Mouse (Mus musculus) liver, adult 2 months (tissue): Measurements from ENCODE around the gene Plcb3. TPM values are rescaled to one million over a fixed set of nuclear protein-coding genes. Genes with fewer than 3 reads are reported as not detected.

Experiments
- DNase-seq: peaks from one replicate; pipeline ENCODE4 v3.0.0-alpha.2; 2011; ENCODE audit warnings: low read depth, low spot score; ENCODE audit errors: extremely low read depth
- H3K27ac ChIP-seq: fragments of 200-500 bp; replicated peaks from 2 replicates; pipeline ENCODE4 v1.5.1; 2012; ENCODE audit warnings: low read depth, mild to moderate bottlenecking, control low read depth, inconsistent platforms, low read length; ENCODE audit not compliant: insufficient read depth
- H3K27me3 ChIP-seq: fragments of 200-500 bp; 2 replicates; pipeline ENCODE4 v1.6.1; 2012; ENCODE audit warnings: mild to moderate bottlenecking, moderate library complexity, low read length, inconsistent platforms; ENCODE audit not compliant: control insufficient read depth, insufficient read depth
- H3K36me3 ChIP-seq: fragments of 200-500 bp; 2 replicates; pipeline ENCODE4 v1.6.1; 2012; ENCODE audit warnings: low read length, inconsistent platforms; ENCODE audit not compliant: control insufficient read depth, insufficient read depth
- H3K4me1 ChIP-seq: fragments of 200-500 bp; 2 replicates; pipeline ENCODE4 v1.6.1; 2011; ENCODE audit warnings: low read length; ENCODE audit not compliant: control insufficient read depth, insufficient read depth
- H3K4me3 ChIP-seq: fragments of 200-500 bp; 2 replicates; pipeline ENCODE4 v1.5.1; 2011; ENCODE audit warnings: low read depth, mild to moderate bottlenecking, control low read depth, low read length, moderate library complexity; ENCODE audit not compliant: insufficient read depth
- H3K79me2 ChIP-seq: fragments of 200-500 bp; 2 replicates; pipeline ENCODE4 v1.6.1; 2012; ENCODE audit warnings: inconsistent platforms, mild to moderate bottlenecking, low read length, moderate library complexity; ENCODE audit not compliant: control insufficient read depth, insufficient read depth
- H3K9ac ChIP-seq: fragments of 200-500 bp; 2 replicates; pipeline ENCODE4 v1.6.1; 2012; ENCODE audit warnings: low read depth, mild to moderate bottlenecking, control low read depth, inconsistent platforms, low read length
- CTCF ChIP-seq: fragments of 200-500 bp; IDR thresholded peaks from 2 replicates; pipeline ENCODE4 v1.5.1; 2011; ENCODE audit warnings: low read depth, low read length, control low read depth
- POLR2A ChIP-seq: fragments of 200-500 bp; IDR thresholded peaks from 2 replicates; pipeline ENCODE4 v1.6.1; 2011; ENCODE audit warnings: low read length, control low read depth; ENCODE audit not compliant: insufficient read depth; ENCODE audit errors: extremely low read depth
- WGBS: fragments of 180-500 bp; shearing (Covaris S2); methylation state at CpG from one replicate; pipeline ENCODE4 v1.1.7; 2018; 5-methylcytosine and 5-hydroxymethylcytosine counted together
- polyA plus RNA-seq: library from polyadenylated mRNA; depleted of rRNA; stranded (reverse); fragments of >200 nt; gene quantifications from 2 replicates; pipeline ENCODE4 v1.2.3, GENCODE M21; 2012
- total RNA-seq: library from RNA; depleted of rRNA; stranded (reverse); fragments of >200 nt; gene quantifications from 2 replicates; pipeline ENCODE4 v1.2.3, GENCODE M21; 2014

Plcb3 gene
- total and polyA plus RNA-seq, 2 experiments: 5.9 to 27.6 TPM

- Histone ChIP-seq H3K27me3 (no peaks in the 10 kb centered on the region), H3K36me3 (peaks cover 3% of the 10 kb centered on the region; the same call in 1 of the 2 replicates), H3K4me1 (peaks cover 23% of the 10 kb centered on the region), H3K4me3 (peak within 1 kb of the TSS; percentile 76), H3K79me2 (peaks cover 8% of the 10 kb centered on the region; the same call in 1 of the 2 replicates), H3K27ac (peak within 1 kb of the TSS; percentile 68), H3K9ac (peak within 1 kb of the TSS; percentile 73)
- 2% methylated on average over 75 of the region's 84 CpGs for WGBS
- peak; percentile 58 for DNase-seq
- TF ChIP-seq POLR2A (no peak), CTCF (no peak)
Observed at GRCm38 (mm10) chr19:6974211-6975205, 1.8 kb downstream of the Plcb3 start, which contains the start of gene Ppp1r14b. Gene Ppp1r14b, plus strand, starts transcription at chr19:6974968.

- peaks cover 3% of the 10 kb centered on the region; the same call in 1 of the 2 replicates for H3K36me3 ChIP-seq
Observed at GRCm38 (mm10) chr19:6973581-6974190, 2.6 kb downstream of the Plcb3 start.

DNA sequence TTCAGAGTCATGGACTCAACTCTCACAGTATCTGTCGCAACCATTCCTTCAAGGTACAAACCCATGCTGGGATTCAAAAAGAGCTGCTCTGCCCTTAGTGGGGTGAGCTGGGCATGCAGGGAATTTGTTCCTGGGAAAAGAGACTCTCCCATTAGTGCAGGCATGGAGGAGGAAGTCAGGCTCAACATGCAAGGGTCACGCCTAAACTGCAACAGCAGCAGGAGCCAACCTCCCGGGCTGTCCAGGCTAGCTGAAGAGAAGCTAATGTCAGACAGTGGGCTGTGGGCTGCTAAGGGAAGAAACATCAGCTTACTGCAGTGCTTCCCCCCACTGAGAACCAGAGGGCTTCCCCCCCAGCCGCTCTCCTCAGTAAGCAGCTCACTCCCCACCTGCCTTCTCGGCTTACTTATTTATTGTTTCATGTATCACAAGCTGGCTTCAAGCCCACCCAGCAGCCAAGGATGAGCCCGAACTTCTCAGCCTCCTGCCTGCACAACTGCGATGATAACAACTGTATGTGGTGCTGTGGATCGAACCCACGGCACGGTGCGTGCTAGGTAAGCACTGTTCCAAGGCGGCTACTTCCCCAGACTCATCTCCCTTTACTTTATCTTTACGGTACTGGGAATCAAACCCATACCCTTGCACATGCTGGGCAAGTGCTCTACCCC lies 3.9 kb downstream of the Plcb3 start:
- no peak overlapping the region for H3K9ac ChIP-seq
- DNase-seq: no peak
- H3K79me2 ChIP-seq: peaks cover 8% of the 10 kb centered on the region; the same call in 1 of the 2 replicates
- no peak overlapping the region for H3K4me3 ChIP-seq
- WGBS: 92% methylated on average over 13 of the region's 13 CpGs
- peaks cover 2% of the 10 kb centered on the region; the same call in 1 of the 2 replicates for H3K36me3 ChIP-seq
- H3K27ac ChIP-seq: no peak overlapping the region
- H3K4me1 ChIP-seq: peaks cover 14% of the 10 kb centered on the region
- no peaks in the 10 kb centered on the region for H3K27me3 ChIP-seq
- TF ChIP-seq CTCF (no peak), POLR2A (no peak)

More at GRCm38 (mm10) chr19:6973581-6974190, 2.6 kb downstream of the Plcb3 start:
- H3K4me3 ChIP-seq: no peak overlapping the region
- 47% methylated on average over 12 of the region's 12 CpGs for WGBS
- DNase-seq: no peak
- H3K27me3 ChIP-seq: no peaks in the 10 kb centered on the region
- peaks cover 20% of the 10 kb centered on the region for H3K4me1 ChIP-seq
- H3K79me2 ChIP-seq: peaks cover 12% of the 10 kb centered on the region; the same call in 1 of the 2 replicates
- TF ChIP-seq POLR2A: no peak
- TF ChIP-seq CTCF: no peak
- H3K27ac ChIP-seq: no peak overlapping the region
- H3K9ac ChIP-seq: no peak overlapping the region

DNA sequence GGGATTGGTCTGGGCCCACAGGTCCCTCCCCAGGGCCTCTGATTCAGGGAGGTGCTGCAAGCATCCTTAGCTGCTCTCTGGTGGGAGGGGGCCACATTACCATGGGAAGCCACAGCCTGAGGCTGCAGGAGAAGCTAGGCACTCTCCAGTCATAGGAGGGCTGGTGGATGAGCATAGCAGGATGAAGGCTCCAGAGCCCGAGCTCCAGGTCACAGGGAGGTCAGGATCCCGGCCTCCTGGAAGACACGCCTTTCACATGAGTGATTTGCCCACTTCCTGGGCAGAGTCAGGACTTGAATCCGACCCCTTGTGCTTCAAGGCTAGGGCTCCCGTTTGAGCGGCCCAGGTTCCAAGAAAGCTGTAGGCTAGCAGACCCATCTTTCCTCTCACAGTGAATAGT lies 4.6 kb downstream of the Plcb3 start:
- Histone ChIP-seq H3K27ac (no peak overlapping the region), H3K4me1 (peaks cover 12% of the 10 kb centered on the region), H3K9ac (no peak overlapping the region), H3K36me3 (no peaks in the 10 kb centered on the region), H3K79me2 (peaks cover 8% of the 10 kb centered on the region; the same call in 1 of the 2 replicates), H3K27me3 (no peaks in the 10 kb centered on the region), H3K4me3 (no peak overlapping the region)
- 74% methylated on average over 6 of the region's 6 CpGs for WGBS
- no peak for TF ChIP-seq CTCF
- no peak for TF ChIP-seq POLR2A
- DNase-seq: no peak

DNA sequence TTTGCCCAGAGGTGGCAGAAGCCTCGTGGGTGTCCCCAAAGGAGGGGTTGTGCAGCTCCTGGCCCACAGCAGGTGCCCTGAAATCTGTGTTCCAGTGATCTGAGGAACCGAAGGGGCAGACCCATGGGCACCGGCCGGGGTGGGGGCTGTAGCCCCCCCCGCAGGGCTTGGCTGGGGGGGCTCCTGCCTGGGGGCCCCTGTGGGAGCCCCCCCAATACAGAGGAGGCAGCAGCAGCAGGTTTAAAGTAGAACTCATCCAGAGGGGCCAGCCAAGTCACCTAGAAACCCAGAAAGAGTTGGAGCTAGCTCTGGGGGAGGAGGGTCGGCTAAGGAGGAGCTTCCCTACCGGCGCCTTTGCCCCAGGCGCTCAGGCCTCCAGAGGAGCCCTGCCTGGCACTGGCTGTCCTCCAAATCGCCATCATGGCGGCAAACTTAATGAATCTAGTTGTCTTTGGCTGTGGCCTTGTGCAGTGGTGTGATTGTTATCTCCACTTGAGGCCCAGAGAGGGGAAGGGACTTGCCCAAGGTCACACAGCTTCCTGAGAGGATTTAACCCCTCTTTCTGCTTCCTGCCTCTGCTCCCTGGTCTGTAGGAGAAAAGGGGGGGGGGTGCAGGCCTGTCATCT lies 5.7 kb downstream of the Plcb3 start:
- Histone ChIP-seq H3K27ac (no peak overlapping the region), H3K4me3 (no peak overlapping the region)
- WGBS: 46% methylated on average over 11 of the region's 11 CpGs

More for the DNA sequence above, 5.7 kb downstream of the Plcb3 start:
- TF ChIP-seq CTCF (no peak), POLR2A (no peak)
- Histone ChIP-seq H3K9ac (no peak overlapping the region), H3K79me2 (peaks cover 4% of the 10 kb centered on the region; the same call in 1 of the 2 replicates), H3K4me1 (peaks cover 7% of the 10 kb centered on the region), H3K36me3 (no peaks in the 10 kb centered on the region), H3K27me3 (no peaks in the 10 kb centered on the region)
- DNase-seq: no peak
